Mouse (Mus musculus): ENCODE data around the gene Nfe2l3.

GRCm38 (mm10) chr6:51434270-51434669 is 1.8 kb downstream of the Nfe2l3 start:
- TF ChIP-seq CTCF (conservative IDR thresholded peaks at IDR 0.05; ENCODE audit: low read length), result no peak
- TF ChIP-seq POU5F1 (IDR thresholded peaks at IDR 0.05; ENCODE audit: borderline replicate concordance, low read length), result no peak

All from E14TG2a.4 (cell line).